Mouse (Mus musculus) erythroblast, embryonic 14.5 days (primary cell): ENCODE data around the gene 4933428G20Rik.

Experiments
- GATA1 ChIP-seq: IDR thresholded peaks from 2 replicates; pipeline ENCODE4 v1.6.1; 2012; ENCODE audit warnings: low read length, inconsistent platforms, mixed read lengths
- TAL1 ChIP-seq: IDR thresholded peaks from 3 replicates; pipeline ENCODE4 v1.6.1; 2012; ENCODE audit warnings: low read length, inconsistent platforms, mixed read lengths

- TF ChIP-seq GATA1 (no peak), TAL1 (no peak)
Observed at GRCm38 (mm10) chr11:97441658-97442125, 58.4 kb downstream of the 4933428G20Rik start.
